Mouse (Mus musculus): Measurements from ENCODE around the gene Pygo2.

GRCm38 (mm10) chr3:89387632-89388031, 42.4 kb upstream of the Pygo2 start:
- TF ChIP-seq CTCF (IDR thresholded peaks at IDR 0.05; ENCODE audit: control insufficient read depth, insufficient read depth, insufficient replicate concordance, low read depth, low read length) (no peak), POLR2A (IDR thresholded peaks at IDR 0.05; ENCODE audit: control insufficient read depth, low read depth, low read length) (no peak)

Data from testis, adult 2 months (tissue).